Mouse (Mus musculus): ENCODE results near the gene Lpxn. TPM values are rescaled to one million over a fixed set of nuclear protein-coding genes. Genes with fewer than 3 reads are reported as not detected.

The Lpxn gene
- total and polyA plus RNA-seq, 2 experiments from 2014 or later: 0.96 to 1.0 TPM

- DNase-seq (ENCODE audit: low spot score): no peak
- no peak for TF ChIP-seq CTCF (IDR thresholded peaks at IDR 0.05)
- H3K27ac ChIP-seq (ENCODE audit: low read depth, low read length): no peak overlapping the region
- H3K9ac ChIP-seq (replicated peaks; ENCODE audit: low read length, poor library complexity, severe bottlenecking): no peak overlapping the region
- H3K9me3 ChIP-seq (ENCODE audit: low read length): no peaks in the 10 kb centered on the region
- no peak for ATAC-seq (ENCODE audit: low FRiP score)
- no peaks in the 10 kb centered on the region for H3K36me3 ChIP-seq (ENCODE audit: insufficient read depth, low read length)
- no peaks in the 10 kb centered on the region for H3K27me3 ChIP-seq (ENCODE audit: insufficient read depth, low read length)
- H3K4me3 ChIP-seq (ENCODE audit: low read depth, low read length): no peak overlapping the region
- WGBS: 78% methylated on average over 1 of the region's 1 CpGs
- H3K4me1 ChIP-seq (ENCODE audit: insufficient read depth, low read length): no peaks in the 10 kb centered on the region
- no peak overlapping the region for H3K4me2 ChIP-seq (ENCODE audit: low read depth, low read length, poor library complexity, severe bottlenecking)
These were observed 35.6 kb downstream of the Lpxn start for GRCm38 (mm10) chr19:12831559-12831958.

GRCm38 (mm10) chr19:12833625-12834024 is 37.6 kb downstream of the Lpxn start:
- no peak for ATAC-seq (ENCODE audit: low FRiP score)
- Histone ChIP-seq H3K4me3 (ENCODE audit: low read depth, low read length) (no peak overlapping the region), H3K4me1 (ENCODE audit: insufficient read depth, low read length) (no peaks in the 10 kb centered on the region), H3K4me2 (ENCODE audit: low read depth, low read length, poor library complexity, severe bottlenecking) (no peak overlapping the region), H3K27me3 (ENCODE audit: insufficient read depth, low read length) (no peaks in the 10 kb centered on the region), H3K9ac (replicated peaks; ENCODE audit: low read length, poor library complexity, severe bottlenecking) (no peak overlapping the region), H3K36me3 (ENCODE audit: insufficient read depth, low read length) (no peaks in the 10 kb centered on the region), H3K27ac (ENCODE audit: low read depth, low read length) (no peak overlapping the region), H3K9me3 (ENCODE audit: low read length) (no peaks in the 10 kb centered on the region)
- no peak for DNase-seq (ENCODE audit: low spot score)
- no peak for TF ChIP-seq CTCF (IDR thresholded peaks at IDR 0.05)
- 85% methylated on average over 3 of the region's 3 CpGs for WGBS

- ATAC-seq (ENCODE audit: low FRiP score): no peak
- Histone ChIP-seq H3K27me3 (ENCODE audit: insufficient read depth, low read length) (no peaks in the 10 kb centered on the region), H3K4me1 (ENCODE audit: insufficient read depth, low read length) (no peaks in the 10 kb centered on the region), H3K36me3 (ENCODE audit: insufficient read depth, low read length) (no peaks in the 10 kb centered on the region), H3K9ac (replicated peaks; ENCODE audit: low read length, poor library complexity, severe bottlenecking) (no peak overlapping the region), H3K9me3 (ENCODE audit: low read length) (no peaks in the 10 kb centered on the region), H3K4me3 (ENCODE audit: low read depth, low read length) (no peak overlapping the region), H3K27ac (ENCODE audit: low read depth, low read length) (no peak overlapping the region), H3K4me2 (ENCODE audit: low read depth, low read length, poor library complexity, severe bottlenecking) (no peak overlapping the region)
- WGBS: 92% methylated on average over 1 of the region's 1 CpGs
- TF ChIP-seq CTCF (IDR thresholded peaks at IDR 0.05): no peak
- no peak for DNase-seq (ENCODE audit: low spot score)
These were observed 42.5 kb downstream of the Lpxn start for GRCm38 (mm10) chr19:12838507-12838906.

GRCm38 (mm10) chr19:12846382-12846781 is 50.4 kb downstream of the Lpxn start, which contains the start of gene Gm5244:
Gene Gm5244, plus strand, starts transcription at chr19:12846682.
- Histone ChIP-seq H3K4me1 (ENCODE audit: insufficient read depth, low read length) (no peaks in the 10 kb centered on the region), H3K27me3 (ENCODE audit: insufficient read depth, low read length) (no peaks in the 10 kb centered on the region), H3K36me3 (ENCODE audit: insufficient read depth, low read length) (no peaks in the 10 kb centered on the region), H3K4me3 (ENCODE audit: low read depth, low read length) (no peak within 1 kb of the TSS), H3K4me2 (ENCODE audit: low read depth, low read length, poor library complexity, severe bottlenecking) (no peak within 1 kb of the TSS), H3K9me3 (ENCODE audit: low read length) (no peaks in the 10 kb centered on the region), H3K27ac (ENCODE audit: low read depth, low read length) (no peak within 1 kb of the TSS), H3K9ac (replicated peaks; ENCODE audit: low read length, poor library complexity, severe bottlenecking) (no peak within 1 kb of the TSS)
- ATAC-seq (ENCODE audit: low FRiP score) (no peak), DNase-seq (ENCODE audit: low spot score) (no peak)
- no peak for TF ChIP-seq CTCF (IDR thresholded peaks at IDR 0.05)

- Histone ChIP-seq H3K4me3 (ENCODE audit: low read depth, low read length) (no peak within 1 kb of the TSS), H3K9ac (replicated peaks; ENCODE audit: low read length, poor library complexity, severe bottlenecking) (no peak within 1 kb of the TSS), H3K4me1 (ENCODE audit: insufficient read depth, low read length) (no peaks in the 10 kb centered on the region), H3K4me2 (ENCODE audit: low read depth, low read length, poor library complexity, severe bottlenecking) (no peak within 1 kb of the TSS), H3K27ac (ENCODE audit: low read depth, low read length) (no peak within 1 kb of the TSS), H3K36me3 (ENCODE audit: insufficient read depth, low read length) (no peaks in the 10 kb centered on the region), H3K9me3 (ENCODE audit: low read length) (peaks cover 1% of the 10 kb centered on the region; the same call in 1 of the 2 replicates), H3K27me3 (ENCODE audit: insufficient read depth, low read length) (no peaks in the 10 kb centered on the region)
- 58% methylated on average over 1 of the region's 1 CpGs for WGBS
- no peak for ATAC-seq (ENCODE audit: low FRiP score)
- TF ChIP-seq CTCF (IDR thresholded peaks at IDR 0.05): no peak
- DNase-seq (ENCODE audit: low spot score): no peak
These were observed 61.0 kb downstream of the Lpxn start, which contains the start of gene Olfr1444 for GRCm38 (mm10) chr19:12856983-12857382. Gene Olfr1444, plus strand, starts transcription at chr19:12857283.

Other genes with a start within 250 kb of the Lpxn start
- 0.16 and 2.5 TPM in 2 replicates for gene Gm4952, start 196.2 kb upstream of the Lpxn start, total RNA-seq (2014; rRNA removed)
- gene Gm4952, start 196.2 kb upstream of the Lpxn start, polyA plus RNA-seq (2015; fragmentation: Nextera tagmentation; extraction: Ambion mirVana): 0.28 and 0.52 TPM in 2 replicates
- not detected in 2 replicates for gene Glyat, start 162.9 kb upstream of the Lpxn start, total RNA-seq (2014; rRNA removed)
- gene Glyat, start 162.9 kb upstream of the Lpxn start, polyA plus RNA-seq (2015; fragmentation: Nextera tagmentation; extraction: Ambion mirVana): not detected in 2 replicates
- not detected in 2 replicates for gene Olfr1442, start 125.8 kb upstream of the Lpxn start, total RNA-seq (2014; rRNA removed)
- gene Olfr1442, start 125.8 kb upstream of the Lpxn start, polyA plus RNA-seq (2015; fragmentation: Nextera tagmentation; extraction: Ambion mirVana): not detected in 2 replicates
- not detected in 2 replicates for gene Olfr1443, start 118.1 kb upstream of the Lpxn start, total RNA-seq (2014; rRNA removed)
- not detected in 2 replicates for gene Olfr1443, start 118.1 kb upstream of the Lpxn start, polyA plus RNA-seq (2015; fragmentation: Nextera tagmentation; extraction: Ambion mirVana)
- gene Keg1, start 100.4 kb upstream of the Lpxn start, total RNA-seq (2014; rRNA removed): not detected in 2 replicates
- not detected in 2 replicates for gene Keg1, start 100.4 kb upstream of the Lpxn start, polyA plus RNA-seq (2015; fragmentation: Nextera tagmentation; extraction: Ambion mirVana)
- 1.2 and 1.5 TPM in 2 replicates for gene Cntf, start 30.6 kb upstream of the Lpxn start, total RNA-seq (2014; rRNA removed)
- gene Cntf, start 30.6 kb upstream of the Lpxn start, polyA plus RNA-seq (2015; fragmentation: Nextera tagmentation; extraction: Ambion mirVana): 0.72 and 1.0 TPM in 2 replicates
- 52.5 and 56.5 TPM in 2 replicates for gene Zfp91, start 67 bp upstream of the Lpxn start, total RNA-seq (2014; rRNA removed)
- 10.4 and 12.8 TPM in 2 replicates for gene Zfp91, start 67 bp upstream of the Lpxn start, polyA plus RNA-seq (2015; fragmentation: Nextera tagmentation; extraction: Ambion mirVana)
- not detected in 2 replicates for gene Gm5244, start 50.5 kb downstream of the Lpxn start, total RNA-seq (2014; rRNA removed)
- not detected in 2 replicates for gene Gm5244, start 50.5 kb downstream of the Lpxn start, polyA plus RNA-seq (2015; fragmentation: Nextera tagmentation; extraction: Ambion mirVana)
- gene Olfr1444, start 61.1 kb downstream of the Lpxn start, total RNA-seq (2014; rRNA removed): not detected in 2 replicates
- gene Olfr1444, start 61.1 kb downstream of the Lpxn start, polyA plus RNA-seq (2015; fragmentation: Nextera tagmentation; extraction: Ambion mirVana): not detected in 2 replicates
- not detected in 2 replicates for gene Olfr1445, start 87.7 kb downstream of the Lpxn start, total RNA-seq (2014; rRNA removed)
- gene Olfr1445, start 87.7 kb downstream of the Lpxn start, polyA plus RNA-seq (2015; fragmentation: Nextera tagmentation; extraction: Ambion mirVana): not detected in 2 replicates
- gene Olfr1446, start 97.3 kb downstream of the Lpxn start, total RNA-seq (2014; rRNA removed): not detected in 2 replicates
- not detected in 2 replicates for gene Olfr1446, start 97.3 kb downstream of the Lpxn start, polyA plus RNA-seq (2015; fragmentation: Nextera tagmentation; extraction: Ambion mirVana)
- not detected in 2 replicates for gene Olfr1447, start 107.5 kb downstream of the Lpxn start, total RNA-seq (2014; rRNA removed)
- gene Olfr1447, start 107.5 kb downstream of the Lpxn start, polyA plus RNA-seq (2015; fragmentation: Nextera tagmentation; extraction: Ambion mirVana): not detected in 2 replicates
- not detected in 2 replicates for gene Olfr1448, start 128.2 kb downstream of the Lpxn start, total RNA-seq (2014; rRNA removed)
- not detected in 2 replicates for gene Olfr1448, start 128.2 kb downstream of the Lpxn start, polyA plus RNA-seq (2015; fragmentation: Nextera tagmentation; extraction: Ambion mirVana)
- gene Olfr1449, start 134.6 kb downstream of the Lpxn start, total RNA-seq (2014; rRNA removed): not detected in 2 replicates
- gene Olfr1449, start 134.6 kb downstream of the Lpxn start, polyA plus RNA-seq (2015; fragmentation: Nextera tagmentation; extraction: Ambion mirVana): not detected in 2 replicates
- gene Olfr1450, start 154.1 kb downstream of the Lpxn start, total RNA-seq (2014; rRNA removed): not detected in 2 replicates
- not detected in 2 replicates for gene Olfr1450, start 154.1 kb downstream of the Lpxn start, polyA plus RNA-seq (2015; fragmentation: Nextera tagmentation; extraction: Ambion mirVana)
- not detected in 2 replicates for gene Olfr1451, start 198.8 kb downstream of the Lpxn start, total RNA-seq (2014; rRNA removed)
- not detected in 2 replicates for gene Olfr1451, start 198.8 kb downstream of the Lpxn start, polyA plus RNA-seq (2015; fragmentation: Nextera tagmentation; extraction: Ambion mirVana)
- not detected in 2 replicates for gene Olfr1453, start 232.1 kb downstream of the Lpxn start, total RNA-seq (2014; rRNA removed)
- not detected in 2 replicates for gene Olfr1453, start 232.1 kb downstream of the Lpxn start, polyA plus RNA-seq (2015; fragmentation: Nextera tagmentation; extraction: Ambion mirVana)

All from midbrain, postnatal 0 days (tissue).